Mouse (Mus musculus): ENCODE measurements around the gene Gm17949. TPM values are rescaled to one million over a fixed set of nuclear protein-coding genes. Genes with fewer than 3 reads are reported as not detected.

Gene Gm17949
- polyA plus RNA-seq, 1 experiment from 2014 or later: 0.15 TPM

GRCm38 (mm10) chr17:56999414-56999813 is 11.9 kb upstream of the Gm17949 start:
- 93% methylated on average over 9 of the region's 9 CpGs for WGBS

GRCm38 (mm10) chr17:56999968-57000609 is 11.2 kb upstream of the Gm17949 start, which contains the start of gene Pspn:
Gene Pspn (minus strand): TSS chr17:57000018.
- H3K9me3 ChIP-seq (ENCODE audit: control insufficient read depth, low read length): no peaks in the 10 kb centered on the region
- DNase-seq (ENCODE audit: low spot score) (no peak), ATAC-seq (replicated peaks; ENCODE audit: low FRiP score, low TSS enrichment, low read depth) (no peak)
- peaks cover 6% of the 10 kb centered on the region for H3K4me1 ChIP-seq (replicated peaks; ENCODE audit: control insufficient read depth, insufficient read depth, low read length)
- peaks cover 52% of the 10 kb centered on the region for H3K36me3 ChIP-seq (ENCODE audit: control insufficient read depth, insufficient read depth, low read length)
- no peak within 1 kb of the TSS for H3K4me2 ChIP-seq (ENCODE audit: low read length)
- H3K9ac ChIP-seq (ENCODE audit: low read length): no peak within 1 kb of the TSS
- no peak within 1 kb of the TSS for H3K27ac ChIP-seq (ENCODE audit: low read depth)
- no peaks in the 10 kb centered on the region for H3K27me3 ChIP-seq (replicated peaks; ENCODE audit: control insufficient read depth, insufficient read depth, low read length)
- H3K4me3 ChIP-seq (ENCODE audit: low read depth, low read length): no peak within 1 kb of the TSS
- 89% methylated on average over 9 of the region's 9 CpGs for WGBS

More at GRCm38 (mm10) chr17:56999414-56999813, 11.9 kb upstream of the Gm17949 start:
- Histone ChIP-seq H3K27me3 (replicated peaks; ENCODE audit: control insufficient read depth, insufficient read depth, low read length) (no peaks in the 10 kb centered on the region), H3K9me3 (ENCODE audit: control insufficient read depth, low read length) (no peaks in the 10 kb centered on the region), H3K4me1 (replicated peaks; ENCODE audit: control insufficient read depth, insufficient read depth, low read length) (peaks cover 6% of the 10 kb centered on the region), H3K9ac (ENCODE audit: low read length) (no peak overlapping the region), H3K4me2 (ENCODE audit: low read length) (no peak overlapping the region), H3K27ac (ENCODE audit: low read depth) (no peak overlapping the region), H3K36me3 (ENCODE audit: control insufficient read depth, insufficient read depth, low read length) (peaks cover 52% of the 10 kb centered on the region), H3K4me3 (ENCODE audit: low read depth, low read length) (no peak overlapping the region)
- ATAC-seq (replicated peaks; ENCODE audit: low FRiP score, low TSS enrichment, low read depth) (no peak), DNase-seq (ENCODE audit: low spot score) (no peak)

DNA sequence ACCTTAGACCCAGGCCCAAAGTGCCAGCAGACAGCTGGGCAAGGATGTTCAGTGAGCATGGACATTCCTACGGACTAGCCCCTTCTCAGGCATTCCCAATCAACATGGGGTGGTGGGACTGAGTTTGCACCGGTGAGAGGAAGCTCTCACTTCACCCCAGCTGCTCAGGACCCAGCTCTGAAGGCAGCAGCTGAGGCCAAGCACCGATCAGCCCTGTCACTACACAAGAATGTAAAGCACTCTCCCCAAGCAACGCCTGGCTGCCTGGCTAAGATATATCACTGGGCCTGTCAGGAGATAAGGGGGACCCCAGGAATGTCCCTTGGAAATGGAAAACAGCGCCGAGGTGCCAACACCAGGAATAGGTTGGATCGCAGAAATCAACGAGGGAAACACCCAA is 10.0 kb upstream of the Gm17949 start:
- Histone ChIP-seq H3K36me3 (ENCODE audit: control insufficient read depth, insufficient read depth, low read length) (peaks cover 52% of the 10 kb centered on the region), H3K27me3 (replicated peaks; ENCODE audit: control insufficient read depth, insufficient read depth, low read length) (no peaks in the 10 kb centered on the region), H3K4me2 (ENCODE audit: low read length) (no peak overlapping the region), H3K4me1 (replicated peaks; ENCODE audit: control insufficient read depth, insufficient read depth, low read length) (peaks cover 6% of the 10 kb centered on the region), H3K27ac (ENCODE audit: low read depth) (no peak overlapping the region), H3K4me3 (ENCODE audit: low read depth, low read length) (no peak overlapping the region), H3K9ac (ENCODE audit: low read length) (no peak overlapping the region), H3K9me3 (ENCODE audit: control insufficient read depth, low read length) (no peaks in the 10 kb centered on the region)
- no peak for ATAC-seq (replicated peaks; ENCODE audit: low FRiP score, low TSS enrichment, low read depth)
- WGBS: 50% methylated on average over 8 of the region's 8 CpGs
- DNase-seq (ENCODE audit: low spot score): no peak

- H3K9me3 ChIP-seq (ENCODE audit: control insufficient read depth, low read length): no peaks in the 10 kb centered on the region
- no peak for ATAC-seq (replicated peaks; ENCODE audit: low FRiP score, low TSS enrichment, low read depth)
- H3K27ac ChIP-seq (ENCODE audit: low read depth): no peak overlapping the region
- no peak overlapping the region for H3K9ac ChIP-seq (ENCODE audit: low read length)
- no peak overlapping the region for H3K4me3 ChIP-seq (ENCODE audit: low read depth, low read length)
- no peak for DNase-seq (ENCODE audit: low spot score)
- 93% methylated on average over 7 of the region's 7 CpGs for WGBS
- no peaks in the 10 kb centered on the region for H3K4me1 ChIP-seq (replicated peaks; ENCODE audit: control insufficient read depth, insufficient read depth, low read length)
- H3K36me3 ChIP-seq (ENCODE audit: control insufficient read depth, insufficient read depth, low read length): peaks cover 71% of the 10 kb centered on the region
- no peaks in the 10 kb centered on the region for H3K27me3 ChIP-seq (replicated peaks; ENCODE audit: control insufficient read depth, insufficient read depth, low read length)
- no peak overlapping the region for H3K4me2 ChIP-seq (ENCODE audit: low read length)
Observed at GRCm38 (mm10) chr17:57003994-57004393, 7.3 kb upstream of the Gm17949 start.

GRCm38 (mm10) chr17:57007137-57007905 is 3.9 kb upstream of the Gm17949 start:
- no peaks in the 10 kb centered on the region for H3K9me3 ChIP-seq (ENCODE audit: control insufficient read depth, low read length)
- H3K27ac ChIP-seq (ENCODE audit: low read depth): no peak overlapping the region
- no peak overlapping the region for H3K4me2 ChIP-seq (ENCODE audit: low read length)
- peaks cover 11% of the 10 kb centered on the region; the same call in 1 of the 2 replicates for H3K4me1 ChIP-seq (replicated peaks; ENCODE audit: control insufficient read depth, insufficient read depth, low read length)
- ATAC-seq (replicated peaks; ENCODE audit: low FRiP score, low TSS enrichment, low read depth): no peak
- no peak for DNase-seq (ENCODE audit: low spot score)
- peaks cover 69% of the 10 kb centered on the region for H3K36me3 ChIP-seq (ENCODE audit: control insufficient read depth, insufficient read depth, low read length)
- H3K9ac ChIP-seq (ENCODE audit: low read length): no peak overlapping the region
- WGBS: 93% methylated on average over 13 of the region's 13 CpGs
- H3K4me3 ChIP-seq (ENCODE audit: low read depth, low read length): no peak overlapping the region
- H3K27me3 ChIP-seq (replicated peaks; ENCODE audit: control insufficient read depth, insufficient read depth, low read length): no peaks in the 10 kb centered on the region

GRCm38 (mm10) chr17:57010911-57011235 is 396 bp upstream of the Gm17949 start:
- Histone ChIP-seq H3K27ac (ENCODE audit: low read depth) (peak overlapping the region; percentile 45; the same call in 1 of the 2 replicates), H3K27me3 (replicated peaks; ENCODE audit: control insufficient read depth, insufficient read depth, low read length) (no peaks in the 10 kb centered on the region), H3K9me3 (ENCODE audit: control insufficient read depth, low read length) (no peaks in the 10 kb centered on the region), H3K36me3 (ENCODE audit: control insufficient read depth, insufficient read depth, low read length) (peaks cover 35% of the 10 kb centered on the region), H3K4me2 (ENCODE audit: low read length) (peak overlapping the region; percentile 96), H3K4me1 (replicated peaks; ENCODE audit: control insufficient read depth, insufficient read depth, low read length) (peaks cover 11% of the 10 kb centered on the region; the same call in 1 of the 2 replicates), H3K4me3 (ENCODE audit: low read depth, low read length) (peak overlapping the region; percentile 65), H3K9ac (ENCODE audit: low read length) (peak overlapping the region; percentile 45)
- ATAC-seq (replicated peaks; ENCODE audit: low FRiP score, low TSS enrichment, low read depth): peak; percentile 58
- DNase-seq (ENCODE audit: low spot score): no peak
- under 1% methylated on average over 19 of the region's 19 CpGs for WGBS

GRCm38 (mm10) chr17:57012245-57012795 is 1.1 kb downstream of the Gm17949 start:
- H3K27me3 ChIP-seq (replicated peaks; ENCODE audit: control insufficient read depth, insufficient read depth, low read length): no peaks in the 10 kb centered on the region
- WGBS: 69% methylated on average over 13 of the region's 13 CpGs
- H3K4me1 ChIP-seq (replicated peaks; ENCODE audit: control insufficient read depth, insufficient read depth, low read length): peaks cover 11% of the 10 kb centered on the region; the same call in 1 of the 2 replicates
- H3K27ac ChIP-seq (ENCODE audit: low read depth): peak overlapping the region; percentile 93
- peak overlapping the region; percentile 79 for H3K4me2 ChIP-seq (ENCODE audit: low read length)
- H3K4me3 ChIP-seq (ENCODE audit: low read depth, low read length): peak overlapping the region; percentile 65
- H3K9ac ChIP-seq (ENCODE audit: low read length): peak overlapping the region; percentile 77
- ATAC-seq (replicated peaks; ENCODE audit: low FRiP score, low TSS enrichment, low read depth) (no peak), DNase-seq (ENCODE audit: low spot score) (no peak)
- H3K36me3 ChIP-seq (ENCODE audit: control insufficient read depth, insufficient read depth, low read length): peaks cover 20% of the 10 kb centered on the region
- H3K9me3 ChIP-seq (ENCODE audit: control insufficient read depth, low read length): no peaks in the 10 kb centered on the region

DNA sequence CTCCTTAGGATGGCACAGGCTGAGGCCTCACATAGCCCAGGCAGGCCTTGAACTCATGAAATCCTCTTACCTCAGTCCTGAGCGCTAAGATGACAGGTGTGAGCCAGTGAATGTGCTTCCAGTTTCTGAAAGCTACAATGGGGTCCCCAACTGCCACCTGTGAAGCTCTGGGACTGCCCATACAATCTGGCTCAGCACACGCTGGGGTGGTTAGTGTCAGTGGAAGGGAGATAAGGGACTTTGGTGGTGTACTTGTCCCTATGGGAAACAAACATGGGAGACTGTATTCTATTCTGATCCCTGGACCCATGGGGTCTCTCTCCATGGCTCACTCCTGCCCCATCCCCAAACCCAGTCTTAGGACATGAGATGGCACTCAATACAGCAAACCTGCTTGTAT is 8.4 kb downstream of the Gm17949 start:
- Histone ChIP-seq H3K36me3 (ENCODE audit: control insufficient read depth, insufficient read depth, low read length) (peaks cover 50% of the 10 kb centered on the region), H3K4me1 (replicated peaks; ENCODE audit: control insufficient read depth, insufficient read depth, low read length) (no peaks in the 10 kb centered on the region), H3K9me3 (ENCODE audit: control insufficient read depth, low read length) (no peaks in the 10 kb centered on the region), H3K27me3 (replicated peaks; ENCODE audit: control insufficient read depth, insufficient read depth, low read length) (no peaks in the 10 kb centered on the region), H3K9ac (ENCODE audit: low read length) (no peak overlapping the region), H3K27ac (ENCODE audit: low read depth) (no peak overlapping the region), H3K4me2 (ENCODE audit: low read length) (no peak overlapping the region), H3K4me3 (ENCODE audit: low read depth, low read length) (no peak overlapping the region)
- DNase-seq (ENCODE audit: low spot score) (no peak), ATAC-seq (replicated peaks; ENCODE audit: low FRiP score, low TSS enrichment, low read depth) (no peak)
- WGBS: 89% methylated on average over 2 of the region's 2 CpGs

Measured in intestine, embryonic 14.5 days (tissue).